Mouse (Mus musculus) right cerebral cortex, adult 18-20 months (tissue): ENCODE measurements at regions not wholly inside any gene's neighbourhood (a gene's known extent, or its start where the extent isn't known, plus 50 kb on each side); places are given as distances from the start of the nearest gene placed in this dataset.

Experiments used
- DNase-seq: peaks from one replicate; pipeline ENCODE4 v3.0.0; 2022; ENCODE audit warnings: mixed read lengths

DNA sequence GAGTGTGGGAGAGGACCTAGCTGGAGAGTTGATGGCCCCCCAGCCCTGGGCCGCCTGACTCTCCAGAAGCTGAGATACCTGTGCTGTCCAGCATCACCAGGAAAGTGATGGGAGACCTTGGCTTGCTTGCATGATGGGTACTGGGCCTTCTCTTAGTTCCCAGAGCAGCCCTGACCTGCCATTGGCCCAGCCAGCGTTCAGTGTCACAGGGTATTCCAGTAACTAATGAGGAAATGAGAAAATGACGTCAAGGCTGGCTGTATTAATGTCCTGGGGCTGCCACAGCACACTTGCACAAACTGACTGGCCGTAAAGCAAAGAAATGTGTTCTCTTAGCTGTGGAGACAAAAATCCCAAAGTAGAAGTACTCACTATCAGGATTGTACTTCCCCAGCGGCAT lies 307.5 kb downstream of the Tbc1d1 start:
- no peak for DNase-seq

DNA sequence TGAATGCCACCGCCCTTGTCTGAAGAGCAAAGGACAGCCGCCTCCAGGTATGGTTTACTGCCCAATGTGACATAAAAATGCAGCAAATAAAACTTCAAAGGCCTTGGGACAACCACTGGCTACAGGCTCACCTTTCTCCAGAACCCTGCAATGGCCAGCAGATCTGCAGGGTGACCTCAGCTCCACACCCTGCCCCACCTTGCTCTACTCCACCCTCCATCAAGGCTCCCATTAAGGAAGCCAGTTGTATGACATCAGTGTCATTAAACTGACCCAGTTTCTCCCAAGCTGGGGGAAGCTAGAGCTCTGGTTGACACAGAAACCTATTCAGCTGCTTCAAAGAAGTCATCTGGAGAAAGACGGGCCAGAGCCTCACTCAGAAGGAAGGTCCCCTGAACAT lies 310.2 kb downstream of the Tbc1d1 start:
- DNase-seq = no peak

DNA sequence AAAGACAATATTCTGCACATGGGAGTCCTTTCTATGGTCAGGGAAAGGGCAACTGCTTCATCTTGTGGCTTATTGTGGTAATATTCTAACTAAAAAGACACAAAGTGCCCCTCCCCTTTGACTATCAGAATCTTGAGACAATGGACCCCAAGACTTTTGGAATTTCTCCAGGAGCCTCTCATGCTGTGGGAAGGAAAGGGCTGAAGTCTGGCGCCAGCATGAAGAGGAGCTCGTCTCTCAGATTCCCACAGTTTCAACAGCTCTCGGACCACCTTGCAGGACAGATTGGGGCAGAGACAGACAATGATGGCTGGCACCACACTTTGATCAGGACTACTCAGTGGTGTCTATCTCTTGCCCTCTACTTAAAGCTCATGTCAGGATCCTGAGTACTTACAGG lies 311.8 kb downstream of the Tbc1d1 start:
- no peak for DNase-seq

DNA sequence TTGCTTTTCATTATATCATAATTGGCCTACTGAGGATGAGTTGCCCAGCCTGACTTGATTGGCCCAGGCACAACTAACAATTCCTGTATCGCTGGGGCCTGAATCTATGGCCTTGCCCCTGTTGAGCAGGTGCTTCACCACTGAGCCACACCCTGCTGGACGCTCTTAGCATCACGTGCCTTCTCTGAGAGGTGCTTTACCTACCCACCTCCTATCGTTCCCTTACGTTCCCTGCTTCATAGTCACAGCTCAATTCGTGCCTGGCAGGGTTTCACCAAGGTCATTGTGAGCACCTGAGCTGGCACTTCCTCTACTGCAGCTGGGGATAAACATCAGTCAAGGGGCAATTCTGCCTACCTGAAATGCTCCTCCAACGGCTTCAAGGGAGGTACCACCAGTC lies 312.2 kb downstream of the Tbc1d1 start:
- DNase-seq = no peak

DNA sequence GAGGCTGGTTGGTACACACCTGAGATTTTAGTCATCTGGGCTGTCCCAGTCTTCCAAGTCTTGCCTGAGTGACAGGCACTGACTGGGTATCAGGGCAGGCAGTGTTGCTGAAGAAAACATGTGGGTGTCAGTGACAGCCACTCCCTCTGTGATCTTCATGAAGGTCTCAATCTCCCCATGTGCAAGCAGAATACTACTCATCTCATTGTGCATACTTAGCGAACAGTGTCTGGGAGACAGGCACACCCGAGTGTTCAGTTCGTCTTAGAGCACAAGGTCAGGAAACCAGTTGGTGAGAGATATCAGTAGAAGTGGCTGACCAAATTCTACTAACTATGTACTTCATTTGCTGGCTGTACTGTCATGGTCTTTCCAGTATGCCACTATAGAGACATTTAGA lies 315.9 kb downstream of the Tbc1d1 start:
- DNase-seq = no peak

DNA sequence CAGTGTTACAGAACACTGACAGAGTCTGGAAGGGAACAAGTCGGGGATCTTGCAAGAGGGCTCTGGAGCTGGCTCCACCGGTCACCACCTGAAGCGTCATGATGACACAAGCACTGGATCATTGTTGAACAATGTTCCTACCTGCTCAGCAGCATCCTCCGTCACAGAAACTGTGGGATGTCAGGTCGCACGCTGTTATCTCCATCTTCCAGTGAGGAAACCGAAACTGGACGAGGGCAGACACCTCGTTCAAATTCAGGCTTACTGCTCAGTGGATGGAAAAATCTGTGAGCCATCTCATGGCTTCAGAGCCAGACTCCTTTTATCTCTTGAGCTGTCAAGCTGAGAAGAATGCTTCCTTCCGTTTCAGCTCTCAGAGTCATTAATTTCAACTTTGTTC lies 316.3 kb downstream of the Tbc1d1 start:
- DNase-seq = no peak

DNA sequence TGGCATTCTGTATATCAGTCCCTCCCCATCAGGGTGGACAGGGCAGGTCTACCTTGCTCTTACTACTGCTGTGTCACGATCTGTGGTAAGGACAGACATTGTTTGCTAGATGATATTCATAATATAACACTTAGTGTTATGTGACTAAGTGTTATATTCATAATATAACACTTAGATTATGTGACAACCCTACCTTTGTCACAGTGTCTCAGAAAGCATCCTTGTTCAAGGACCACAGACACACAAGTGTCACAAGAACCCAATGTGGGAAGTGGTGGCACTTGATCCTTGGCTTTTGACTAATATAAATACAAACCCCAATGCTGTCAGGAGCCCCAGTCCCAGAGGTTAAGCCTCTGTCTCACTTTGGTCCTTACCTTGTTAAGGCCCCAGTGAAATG lies 318.8 kb downstream of the Tbc1d1 start:
- DNase-seq = no peak

DNA sequence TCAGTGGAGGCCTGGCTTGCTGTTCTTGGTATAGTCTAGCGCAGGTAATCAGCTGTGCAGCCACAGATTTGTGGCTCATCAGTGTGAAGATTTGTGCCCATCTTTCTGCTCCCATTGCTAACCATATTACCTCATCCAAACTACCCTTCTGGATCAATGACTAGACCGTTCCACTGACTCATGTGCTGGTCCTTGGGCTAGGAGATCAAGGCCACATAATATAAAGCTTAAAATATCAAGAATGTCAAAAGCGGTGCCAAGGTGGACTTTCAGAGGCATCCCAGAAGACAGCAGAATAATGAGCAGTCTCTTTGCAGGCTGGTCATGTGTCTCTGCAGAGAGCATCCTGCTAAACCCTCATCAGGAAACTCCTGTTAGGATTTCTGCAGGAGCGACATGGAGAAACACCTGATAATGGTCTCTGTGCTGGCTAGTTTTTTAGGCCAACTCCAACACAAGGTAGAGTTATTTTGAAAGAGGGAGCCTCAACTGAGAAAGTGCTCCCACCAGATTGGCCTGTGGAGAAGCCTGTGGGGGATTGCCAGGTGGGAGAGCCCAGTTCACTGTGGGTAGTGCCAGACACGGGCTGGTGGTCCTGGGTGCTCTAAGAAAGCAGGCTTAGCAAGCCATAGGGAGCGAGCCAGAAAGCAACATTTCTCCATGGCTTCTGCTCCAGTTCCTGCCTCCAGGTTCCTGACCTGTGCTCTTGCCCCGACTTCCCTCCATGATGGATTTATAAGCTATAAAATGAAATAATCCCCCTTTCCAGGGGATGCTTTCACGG lies 319.8 kb downstream of the Tbc1d1 start:
- DNase-seq = no peak

DNA sequence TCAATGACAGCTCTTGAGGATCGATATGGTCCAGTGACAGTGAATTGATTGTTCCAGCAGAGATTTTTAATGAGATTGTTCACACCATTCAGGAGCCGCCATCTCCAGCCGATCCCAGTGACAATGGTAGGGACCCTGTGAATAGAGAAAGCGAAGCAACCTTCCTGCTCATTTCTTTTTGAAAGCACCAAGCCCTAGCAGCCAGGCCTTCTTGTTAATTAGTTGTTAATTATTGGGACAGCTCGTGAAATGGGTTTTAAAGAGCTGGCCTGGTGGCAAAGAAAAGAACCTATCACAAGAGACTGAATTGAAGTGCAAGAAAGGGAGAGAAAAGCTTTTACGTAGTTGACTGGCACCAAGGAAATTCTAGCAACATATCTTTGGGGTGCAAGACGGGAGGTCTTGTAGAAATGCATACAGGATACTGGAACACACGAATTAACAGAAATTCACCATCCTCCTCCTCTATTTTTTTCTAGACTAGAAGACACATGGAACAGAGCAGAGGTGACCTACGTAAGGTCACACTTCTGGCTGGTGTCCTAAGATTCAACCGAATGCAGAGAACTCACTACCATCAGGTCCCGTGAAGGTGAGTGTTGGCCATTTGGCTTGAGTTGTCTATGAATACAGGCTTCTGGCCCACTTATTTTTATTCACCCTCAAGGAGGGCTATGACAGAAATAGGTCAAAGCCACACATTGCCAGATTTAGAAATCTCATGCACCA lies 320.7 kb downstream of the Tbc1d1 start:
- DNase-seq = peak; percentile 8

DNA sequence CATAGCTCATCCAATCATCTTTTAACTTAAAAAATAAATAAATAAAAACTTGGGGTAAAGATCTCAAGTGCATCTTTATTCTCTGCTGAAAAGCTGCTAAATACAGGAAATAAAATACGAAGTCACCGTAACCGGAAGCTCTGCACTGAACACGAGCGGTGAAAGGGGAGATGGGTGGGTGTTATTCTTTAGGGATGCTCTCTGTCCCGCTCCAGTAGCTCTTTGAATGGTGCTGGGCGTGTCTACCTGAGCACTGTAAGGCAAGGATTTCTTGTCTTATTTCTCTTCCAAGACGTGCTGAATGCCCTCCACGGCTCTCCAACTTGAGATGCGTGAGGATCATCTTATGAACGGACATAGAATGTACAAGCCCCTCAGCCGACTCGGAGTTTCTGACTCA lies 322.0 kb downstream of the Tbc1d1 start:
- no peak for DNase-seq

DNA sequence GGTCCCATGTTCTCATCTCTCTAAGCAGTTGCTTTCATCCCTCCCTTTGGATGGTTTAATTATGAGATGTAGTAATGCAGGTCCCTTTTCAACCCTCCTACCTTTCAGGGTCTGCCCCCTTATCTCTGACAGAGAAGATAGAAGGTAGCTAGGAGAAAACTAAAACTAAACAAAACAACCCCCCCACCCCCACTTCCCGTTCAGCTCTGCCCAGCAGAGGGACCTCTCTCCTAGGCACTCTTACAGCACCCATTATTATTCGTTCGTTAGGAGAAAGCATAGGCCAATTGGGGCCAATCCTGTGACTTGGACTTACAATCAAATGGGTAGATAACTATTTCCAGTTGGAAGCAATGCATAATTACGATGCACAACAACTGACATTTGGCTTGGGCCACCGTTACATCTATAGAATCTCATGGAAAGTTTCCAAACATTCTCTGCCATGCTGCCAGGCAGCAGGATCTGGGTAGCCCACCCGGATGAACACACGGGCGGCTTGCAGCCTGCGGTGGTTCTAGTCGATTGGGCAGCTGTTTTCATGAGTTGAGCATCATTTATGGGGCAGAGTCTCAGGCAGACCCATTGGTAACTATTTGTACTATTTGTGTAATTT lies 322.6 kb downstream of the Tbc1d1 start:
- no peak for DNase-seq

DNA sequence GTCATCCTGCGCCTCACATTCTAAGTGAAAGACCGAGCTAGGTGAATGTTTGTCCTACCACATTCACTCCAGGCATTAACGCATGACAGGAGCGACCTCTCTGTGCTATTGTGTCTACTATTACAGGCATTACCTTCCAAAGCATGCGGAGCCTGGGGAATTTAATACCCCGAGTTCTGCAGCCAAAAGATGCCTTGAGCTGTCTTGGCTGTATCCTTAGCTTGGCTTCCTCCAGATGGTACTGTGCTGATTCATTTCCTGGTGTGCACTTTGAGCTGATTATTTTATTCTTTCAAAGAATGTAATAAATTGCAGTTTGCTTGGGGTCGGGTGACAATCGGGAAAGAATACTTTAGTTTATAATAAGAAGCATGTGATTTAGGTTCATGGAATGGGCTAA lies 323.2 kb downstream of the Tbc1d1 start:
- DNase-seq = peak; percentile 23

DNA sequence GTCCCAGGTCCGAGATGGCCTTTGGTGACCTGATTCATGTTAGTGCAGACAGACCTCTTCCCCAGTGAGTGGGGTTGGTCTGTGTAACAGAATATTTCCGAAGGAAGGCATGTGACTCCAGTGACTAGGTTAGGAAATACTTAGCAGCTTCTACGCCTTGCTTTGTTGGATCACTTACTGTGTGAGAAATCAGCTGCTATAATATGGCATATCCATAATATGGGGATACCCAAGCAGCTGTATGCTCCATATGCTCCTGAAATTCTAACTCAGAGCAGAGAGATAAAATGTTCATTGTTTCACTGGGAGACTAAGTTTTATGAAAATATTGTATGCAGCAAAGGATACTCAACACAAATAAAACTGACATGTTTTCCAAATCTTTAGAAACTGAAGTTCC lies 318.1 kb upstream of the Klf3 start:
- no peak for DNase-seq

DNA sequence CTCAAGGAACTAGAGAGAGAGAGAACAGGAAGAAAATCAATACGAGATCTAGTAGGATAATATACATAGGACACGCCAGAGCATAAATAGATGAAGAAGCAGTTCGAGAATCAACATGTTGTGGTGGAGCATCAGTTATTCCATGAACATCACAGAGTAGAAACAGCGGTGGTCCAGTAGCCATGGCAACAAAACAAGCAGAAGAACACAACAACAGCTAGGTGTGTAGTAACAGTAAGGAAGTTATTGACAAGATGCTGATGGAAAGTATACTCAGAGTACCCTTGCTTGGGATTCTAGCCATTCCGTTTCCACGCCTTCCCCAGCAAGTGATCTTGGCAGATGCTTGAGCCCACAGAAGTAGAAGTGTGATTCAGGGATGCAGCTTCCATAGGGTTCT lies 317.3 kb upstream of the Klf3 start:
- DNase-seq = no peak

DNA sequence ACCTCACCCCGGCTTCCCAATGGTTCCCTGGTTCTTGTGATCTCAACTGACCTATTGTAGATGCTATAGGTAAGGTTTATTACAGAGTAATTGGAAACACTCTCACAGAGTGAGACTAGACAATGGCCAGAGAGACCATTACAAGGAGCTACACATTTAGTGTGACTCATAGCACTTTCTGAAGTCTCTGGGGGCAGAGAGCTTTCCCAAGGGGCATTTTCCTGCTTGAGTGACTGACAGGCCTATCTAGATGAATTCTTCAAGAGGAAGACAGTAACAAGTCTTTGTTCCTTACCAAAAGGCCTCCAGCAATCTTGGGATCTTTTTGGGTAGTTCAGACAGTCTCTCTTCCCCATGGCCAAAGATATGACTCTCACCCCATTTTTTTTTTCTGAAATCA lies 316.4 kb upstream of the Klf3 start:
- no peak for DNase-seq

DNA sequence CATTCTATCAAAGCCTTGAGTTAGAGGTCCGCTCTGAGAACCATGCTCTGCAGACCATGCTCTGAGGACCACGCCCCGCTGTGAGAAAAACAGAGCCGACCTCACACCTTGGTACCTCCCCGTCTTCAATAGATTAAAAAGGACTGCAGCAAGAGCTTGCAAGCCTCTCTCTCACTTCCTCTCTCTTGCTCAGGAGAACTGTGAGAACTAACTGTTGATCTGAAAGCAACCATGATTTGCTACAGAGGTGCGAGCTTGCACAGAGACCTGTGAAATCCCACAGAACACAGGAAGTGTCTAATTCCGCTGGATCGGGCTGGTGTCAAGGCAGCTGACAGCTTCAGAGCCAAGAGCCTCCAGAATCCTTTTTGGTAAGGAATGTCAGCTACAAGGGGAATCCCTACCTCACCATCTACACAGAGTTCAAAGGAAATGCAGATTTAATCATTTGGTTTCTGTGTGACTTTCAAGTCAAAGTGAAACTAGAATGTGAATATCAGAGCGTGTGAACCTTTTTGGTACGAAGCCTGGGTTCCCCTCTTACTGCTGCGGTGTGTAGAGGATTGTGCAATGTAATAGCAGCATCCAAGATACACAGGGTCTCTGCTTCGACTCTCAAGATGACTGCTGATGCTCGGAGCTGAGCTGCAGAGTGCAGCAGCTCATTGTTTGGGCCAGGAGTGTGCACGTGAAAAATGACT lies 315.3 kb upstream of the Klf3 start:
- DNase-seq = no peak

DNA sequence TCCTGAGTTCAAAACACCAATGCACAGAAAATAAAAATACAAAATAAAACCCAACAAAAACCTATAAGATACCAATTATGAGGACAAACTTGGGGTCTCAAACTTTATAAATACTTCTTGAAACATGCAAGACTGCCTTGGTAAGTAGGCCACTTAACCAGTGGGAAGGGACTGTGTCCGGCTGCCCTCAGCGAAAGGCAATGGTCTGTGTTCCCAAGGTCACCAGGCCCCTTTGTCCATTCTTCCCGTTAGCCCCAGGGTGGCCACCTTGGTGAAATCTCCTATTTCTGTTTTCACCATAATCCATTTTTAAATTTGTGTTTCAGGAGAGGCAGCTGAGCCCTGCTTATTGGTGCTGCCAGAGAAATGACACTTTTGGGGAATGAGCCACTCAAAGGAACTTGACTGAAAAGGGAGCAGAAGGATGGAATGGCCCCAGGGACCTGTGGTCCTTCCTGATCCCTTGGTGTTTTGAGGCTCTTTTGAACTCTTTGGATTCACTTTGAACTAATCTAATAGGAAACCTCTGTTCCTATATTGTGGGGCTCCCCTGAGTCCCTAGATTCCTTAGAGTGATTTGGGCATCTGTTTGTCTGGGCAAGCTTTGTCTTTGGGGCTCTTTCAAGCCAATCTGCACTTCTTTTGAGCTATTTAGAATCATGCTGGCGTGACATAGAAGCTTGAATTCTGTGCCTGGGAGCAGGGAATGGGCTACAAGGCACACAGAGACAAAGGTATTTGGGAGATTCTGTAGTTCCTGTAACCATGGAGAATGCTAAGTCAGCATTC lies 313.3 kb upstream of the Klf3 start:
- no peak for DNase-seq

DNA sequence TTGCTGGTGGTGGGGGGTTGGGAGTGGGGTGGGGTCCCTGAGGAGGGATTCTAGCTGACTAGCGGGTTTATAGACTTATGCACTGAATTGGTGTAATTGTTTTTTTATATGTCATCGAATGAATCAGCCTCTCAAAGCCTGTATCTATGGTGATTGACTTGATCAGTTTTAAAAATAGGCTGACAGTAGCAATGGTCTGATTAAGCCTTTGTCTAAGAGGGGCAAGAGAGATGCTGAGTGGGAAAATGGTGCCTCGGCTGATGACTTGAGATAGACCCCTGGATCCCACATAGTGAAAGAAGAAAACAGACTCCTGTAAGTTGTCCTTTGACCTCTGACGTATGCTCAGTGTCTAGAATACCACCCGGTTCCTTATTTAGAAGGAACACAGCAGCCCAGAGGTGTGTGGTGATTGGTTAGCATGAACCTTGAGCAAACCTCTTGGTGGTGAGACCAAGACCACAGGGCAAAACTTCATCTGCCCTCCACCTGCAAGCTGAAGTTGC lies 312.7 kb upstream of the Klf3 start:
- DNase-seq = no peak

DNA sequence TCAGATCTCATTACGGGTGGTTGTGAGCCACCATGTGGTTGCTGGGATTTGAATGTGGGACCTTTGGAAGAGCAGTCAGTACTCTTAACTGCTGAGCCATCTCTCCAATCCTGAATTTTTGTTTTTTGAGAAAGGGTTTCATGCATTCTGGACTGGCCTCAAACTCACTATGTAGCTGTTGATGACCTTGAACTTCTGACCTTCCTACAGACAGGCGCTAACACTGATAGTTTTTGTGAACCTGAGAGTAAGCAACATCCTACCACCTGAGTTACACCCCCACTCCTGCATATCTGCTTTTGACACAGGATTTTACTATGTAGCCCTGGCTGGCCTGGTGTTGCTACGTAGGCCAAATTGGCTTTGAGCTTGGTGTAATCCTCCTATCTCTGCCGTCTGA lies 308.8 kb upstream of the Klf3 start:
- DNase-seq = no peak

DNA sequence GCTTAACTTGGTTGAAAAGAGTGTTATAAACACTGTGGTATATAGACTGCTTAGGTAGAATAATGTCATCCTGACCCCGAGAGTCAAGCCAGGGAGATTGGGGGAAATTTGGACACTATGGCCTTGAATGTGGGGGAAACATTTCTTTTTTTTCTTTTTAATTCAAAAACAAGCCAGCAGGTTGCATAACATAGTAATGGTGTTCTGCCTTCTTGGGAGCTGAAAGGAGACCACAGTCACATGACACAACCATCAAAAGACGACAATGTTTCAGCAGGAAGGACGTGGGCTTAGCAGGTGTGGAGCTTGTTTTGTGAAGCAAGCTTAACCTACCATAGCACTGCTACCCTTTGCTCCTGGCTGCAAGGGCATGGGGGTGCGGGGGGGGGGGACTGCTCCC lies 306.3 kb upstream of the Klf3 start:
- no peak for DNase-seq

DNA sequence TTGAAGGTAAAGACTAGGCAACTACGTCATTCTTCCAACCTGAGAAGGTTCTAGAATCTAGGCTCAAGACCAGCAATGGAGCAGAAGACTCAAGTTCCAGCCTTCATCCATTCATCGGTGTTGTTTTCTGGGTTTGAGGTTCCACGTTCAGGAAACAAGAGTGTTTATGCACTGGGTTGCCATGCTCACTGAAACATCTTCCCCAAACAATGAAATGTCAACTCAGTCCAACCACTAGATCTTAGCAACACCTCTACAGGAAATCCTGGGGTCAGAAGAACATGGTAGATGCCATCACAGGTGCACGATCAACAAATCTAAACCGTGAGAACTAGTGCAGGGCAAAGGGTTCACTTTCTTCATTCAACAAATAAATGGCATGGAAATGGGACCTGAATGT lies 304.8 kb upstream of the Klf3 start:
- no peak for DNase-seq

DNA sequence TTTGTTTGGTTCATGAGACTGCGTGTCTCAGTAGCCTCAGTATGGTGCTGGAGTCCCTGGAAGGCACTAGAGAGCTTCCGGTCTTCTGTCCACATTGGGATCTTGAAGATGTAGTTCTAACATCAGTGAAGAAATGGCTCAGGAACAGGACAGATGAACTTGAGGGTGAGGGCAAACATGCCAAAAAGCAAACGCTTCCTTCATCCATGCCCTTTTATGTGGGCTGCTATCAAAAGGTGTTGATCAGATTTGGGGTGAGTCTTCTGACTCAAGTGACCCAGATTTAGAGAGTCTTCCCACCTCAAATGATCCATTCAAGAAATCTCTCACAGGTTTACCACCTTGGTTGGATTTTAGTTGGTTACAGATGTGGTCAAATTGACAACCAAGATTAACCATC lies 304.1 kb upstream of the Klf3 start:
- no peak for DNase-seq

DNA sequence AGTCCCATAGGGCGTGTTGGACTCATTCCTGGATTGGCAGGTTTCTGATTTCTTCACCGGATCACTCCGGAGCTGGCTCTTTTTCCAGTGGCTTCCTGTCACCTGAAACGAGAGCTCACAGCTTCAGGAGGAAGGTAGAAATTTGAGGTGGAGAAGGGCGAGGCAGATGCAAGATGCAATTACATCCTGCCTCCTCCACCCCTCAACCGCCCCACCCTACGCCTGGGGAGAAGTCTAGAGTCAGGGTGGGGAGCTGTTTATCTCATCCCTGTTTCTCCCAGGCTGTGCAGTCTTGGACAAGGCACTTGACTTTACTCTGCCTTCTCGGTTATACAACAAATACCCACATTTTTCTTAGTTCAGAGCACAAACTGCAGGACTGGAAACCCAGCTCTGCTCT lies 302.8 kb upstream of the Klf3 start:
- no peak for DNase-seq
